Mouse (Mus musculus): ENCODE results near the gene Trpc4ap.

Gene Trpc4ap

GRCm38 (mm10) chr2:155641540-155642472 is 50.4 kb downstream of the Trpc4ap start:
- no peak for DNase-seq (ENCODE audit: low read depth, low spot score)

GRCm38 (mm10) chr2:155640656-155641055 is 51.5 kb downstream of the Trpc4ap start:
- no peak for DNase-seq (ENCODE audit: low read depth, low spot score)

GRCm38 (mm10) chr2:155637411-155637810 is 54.8 kb downstream of the Trpc4ap start:
- no peak for DNase-seq (ENCODE audit: low read depth, low spot score)

- no peak for DNase-seq (ENCODE audit: low read depth, low spot score)
Observed at GRCm38 (mm10) chr2:155636881-155637280, 55.3 kb downstream of the Trpc4ap start.

GRCm38 (mm10) chr2:155635961-155636360 is 56.2 kb downstream of the Trpc4ap start:
- no peak for DNase-seq (ENCODE audit: low read depth, low spot score)

GRCm38 (mm10) chr2:155634562-155634961 is 57.6 kb downstream of the Trpc4ap start:
- DNase-seq (ENCODE audit: low read depth, low spot score), result no peak

- no peak for DNase-seq (ENCODE audit: low read depth, low spot score)
Observed at GRCm38 (mm10) chr2:155633731-155634130, 58.5 kb downstream of the Trpc4ap start.

- no peak for DNase-seq (ENCODE audit: low read depth, low spot score)
Observed at GRCm38 (mm10) chr2:155633121-155633520, 59.1 kb downstream of the Trpc4ap start.

- DNase-seq (ENCODE audit: low read depth, low spot score), result no peak
Observed at GRCm38 (mm10) chr2:155632138-155632936, 59.8 kb downstream of the Trpc4ap start.

GRCm38 (mm10) chr2:155630590-155631416 is 61.4 kb downstream of the Trpc4ap start:
- DNase-seq (ENCODE audit: low read depth, low spot score), result no peak

GRCm38 (mm10) chr2:155630153-155630552 is 62.0 kb downstream of the Trpc4ap start:
- DNase-seq (ENCODE audit: low read depth, low spot score), result no peak

- DNase-seq (ENCODE audit: low read depth, low spot score), result no peak
Observed at GRCm38 (mm10) chr2:155629231-155629661, 62.9 kb downstream of the Trpc4ap start.

GRCm38 (mm10) chr2:155628519-155628918 is 63.7 kb downstream of the Trpc4ap start:
- DNase-seq (ENCODE audit: low read depth, low spot score), result no peak

GRCm38 (mm10) chr2:155628112-155628511 is 64.1 kb downstream of the Trpc4ap start:
- DNase-seq (ENCODE audit: low read depth, low spot score), result no peak

- peak; percentile 78 for DNase-seq (ENCODE audit: low read depth, low spot score)
Observed at GRCm38 (mm10) chr2:155627030-155627738, 65.0 kb downstream of the Trpc4ap start.

GRCm38 (mm10) chr2:155626277-155626676 is 65.9 kb downstream of the Trpc4ap start:
- DNase-seq (ENCODE audit: low read depth, low spot score), result no peak

- DNase-seq (ENCODE audit: low read depth, low spot score), result peak; percentile 99
Observed at GRCm38 (mm10) chr2:155624730-155625129, 67.5 kb downstream of the Trpc4ap start.

- DNase-seq (ENCODE audit: low read depth, low spot score), result no peak
Observed at GRCm38 (mm10) chr2:155623996-155624395, 68.2 kb downstream of the Trpc4ap start.

GRCm38 (mm10) chr2:155622606-155623005 is 69.6 kb downstream of the Trpc4ap start:
- no peak for DNase-seq (ENCODE audit: low read depth, low spot score)

- peak; percentile 90 for DNase-seq (ENCODE audit: low read depth, low spot score)
Observed at GRCm38 (mm10) chr2:155619817-155620216, 72.4 kb downstream of the Trpc4ap start.

GRCm38 (mm10) chr2:155616971-155617370 is 75.2 kb downstream of the Trpc4ap start:
- DNase-seq (ENCODE audit: low read depth, low spot score), result no peak
